8 mouse cellular contexts compared by ENCODE assay signal in the genomic region with DNA sequence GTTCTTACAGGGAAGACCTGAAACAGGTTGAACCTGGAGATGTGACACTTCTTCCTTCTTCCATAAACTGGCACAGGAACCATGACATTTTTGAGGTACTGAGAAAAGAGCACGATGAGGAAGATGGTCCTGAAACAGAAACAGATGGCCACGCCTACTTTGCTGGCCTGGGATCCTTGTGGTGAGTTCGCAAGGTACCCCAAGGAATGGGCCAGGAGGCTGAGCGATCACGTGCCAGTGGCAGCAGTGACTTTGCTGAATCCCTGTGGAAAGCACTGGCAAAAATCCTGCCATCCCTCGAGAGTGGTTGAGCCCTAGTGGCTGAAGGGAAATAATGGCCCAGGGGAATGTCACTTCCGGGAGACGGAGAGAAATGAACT. TPM values are rescaled to one million over a fixed set of nuclear protein-coding genes. Genes with fewer than 3 reads are reported as not detected.
DNase-seq lines count a peak whose midpoint lies in the region; ATAC-seq and TF ChIP-seq lines count a peak whose summit lies in the region.
"Had no signal": no experiment of that assay in that cellular context is flagged by ENCODE, and none has a peak within 500 bp of the region (broad histone marks: within the 10 kb centered on the region; RNA-seq: fewer than 3 reads in every experiment).

No protein-coding gene starts in this region.

- TF ChIP-seq EP300 in CH12.LX (IDR thresholded peaks at IDR 0.05; ENCODE audit: low read length) = no peak
- no peak for TF ChIP-seq EP300 in liver, postnatal 0 days (IDR thresholded peaks at IDR 0.05; ENCODE audit: low read depth)

- H3K27me3 ChIP-seq in CH12.LX (replicated peaks) (no peaks in the 10 kb centered on the region), E14TG2a.4 (ENCODE audit: insufficient read depth, low read length) (peaks cover 32% of the 10 kb centered on the region)
- H3K27me3 ChIP-seq in liver, postnatal 0 days (ENCODE audit: insufficient read depth, low read length) = no peaks in the 10 kb centered on the region

- TF ChIP-seq POLR2A in CH12.LX (IDR thresholded peaks at IDR 0.05; ENCODE audit: low read depth, low read length) = no peak

- dilution Hi-C loops in CH12.LX (cut with MboI; ENCODE audit: extremely low pct_ligation_motif_present, extremely low pct_unique_long_range_greater_than_20kb, low sequenced_read_pairs) = no loop called here

- H3K4me2 ChIP-seq in CH12.LX (ENCODE audit: insufficient read depth, low read depth, poor library complexity, severe bottlenecking) = peak overlapping the region; percentile 53
- H3K4me2 ChIP-seq in liver, postnatal 0 days (ENCODE audit: low read depth, low read length) = peak overlapping the region; percentile 54; the same call in 1 of the 2 replicates

- peak overlapping the region; percentile 30 to 47 (median 43) for H3K4me3 ChIP-seq in CH12.LX (replicated peaks in 1 of 3; ENCODE audit: low read depth in 2 of 3, low read length in 2 of 3, poor library complexity in 1 of 3)
- H3K4me3 ChIP-seq in E14TG2a.4 (replicated peaks; ENCODE audit: low read length) = peak overlapping the region; percentile 39; the same call in 1 of the 2 replicates
- no peak overlapping the region for H3K4me3 ChIP-seq in liver, postnatal 0 days (ENCODE audit: low read depth, low read length)

- no peak for TF ChIP-seq CTCF in CH12.LX (conservative IDR thresholded peaks at IDR 0.05 in 1 of 2, IDR thresholded peaks at IDR 0.05 in 1 of 2; ENCODE audit: low read depth in 2 of 2, low read length in 2 of 2)
- TF ChIP-seq CTCF in E14TG2a.4 (conservative IDR thresholded peaks at IDR 0.05; ENCODE audit: low read length) = no peak
- no peak for TF ChIP-seq CTCF in liver, postnatal 0 days (IDR thresholded peaks at IDR 0.05; ENCODE audit: low read depth)

- peak; percentile 57 for ATAC-seq in granulocyte monocyte progenitor cell, adult 5-6 weeks (replicated peaks; ENCODE audit: poor library complexity, severe bottlenecking)
- no peak for ATAC-seq in liver, postnatal 0 days

- DNase-seq in CH12.LX (ENCODE audit: extremely low read depth) = peak; percentile 34
- no peak for DNase-seq in liver, postnatal 0 days
- DNase-seq in urinary bladder, adult 2 months (ENCODE audit: low spot score) = no peak
- DNase-seq in adrenal gland, postnatal 4 days (ENCODE audit: low spot score in 2 of 2) = no peak
- no peak for DNase-seq in kidney, adult 11 months

- 38% methylated on average over 8 of the region's 8 CpGs for WGBS in liver, postnatal 0 days (ENCODE audit: insufficient replicate concordance)

- no peaks in the 10 kb centered on the region for H3K79me2 ChIP-seq in CH12.LX (replicated peaks; ENCODE audit: control insufficient read depth, extremely low read depth, insufficient read depth, poor library complexity, severe bottlenecking)

- H3K9ac ChIP-seq in CH12.LX (ENCODE audit: insufficient read depth, low read depth) = no peak overlapping the region
- no peak overlapping the region for H3K9ac ChIP-seq in liver, postnatal 0 days (replicated peaks)

- peak overlapping the region; percentile 0; the same call in 1 of the 2 replicates for H3K27ac ChIP-seq in CH12.LX (ENCODE audit: insufficient read depth, low read depth)
- no peak overlapping the region for H3K27ac ChIP-seq in liver, postnatal 0 days (ENCODE audit: low read depth)

- peaks cover 19 to 55% of the 10 kb centered on the region in 2 experiments for H3K4me1 ChIP-seq in CH12.LX (ENCODE audit: control insufficient read depth in 1 of 2, insufficient read depth in 2 of 2)
- peaks cover 18% of the 10 kb centered on the region for H3K4me1 ChIP-seq in E14TG2a.4 (replicated peaks; ENCODE audit: low read depth, low read length)
- peaks cover 5% of the 10 kb centered on the region; the same call in 1 of the 2 replicates for H3K4me1 ChIP-seq in liver, postnatal 0 days (ENCODE audit: insufficient read depth)

- H3K36me3 ChIP-seq in CH12.LX (replicated peaks in 1 of 2; ENCODE audit: control insufficient read depth in 1 of 2, insufficient read depth in 1 of 2, low read length in 1 of 2) = no peaks in the 10 kb centered on the region
- no peaks in the 10 kb centered on the region for H3K36me3 ChIP-seq in E14TG2a.4 (ENCODE audit: insufficient read depth, low read length)
- no peaks in the 10 kb centered on the region for H3K36me3 ChIP-seq in liver, postnatal 0 days (replicated peaks; ENCODE audit: insufficient read depth, low read length)

- TF ChIP-seq RAD21 in CH12.LX (IDR thresholded peaks at IDR 0.05; ENCODE audit: low read depth, low read length) = no peak

- in situ Hi-C loops in CH12.LX (cut with MboI; ENCODE audit: low pct_ligation_motif_present, low pct_unique_long_range_greater_than_20kb, low sequenced_read_pairs) = no loop called here

- H3K9me3 ChIP-seq in CH12.LX (replicated peaks; ENCODE audit: low read length) (no peaks in the 10 kb centered on the region), E14TG2a.4 (ENCODE audit: low read length) (no peaks in the 10 kb centered on the region)
- no peaks in the 10 kb centered on the region for H3K9me3 ChIP-seq in liver, postnatal 0 days (ENCODE audit: low read length)

TF ChIP-seq in CH12.LX, 34 proteins besides CTCF, POLR2A, EP300 and RAD21 (continues in another document):
- no peak for TF ChIP-seq NELFE (IDR thresholded peaks at IDR 0.05; ENCODE audit: low read depth, low read length)
- 0 out of 2 replicates have a peak, but pooled peaks have one; percentile 43 for TF ChIP-seq CHD1 (IDR thresholded peaks at IDR 0.05; ENCODE audit: low read depth, low read length)
- TF ChIP-seq BHLHE40 (IDR thresholded peaks at IDR 0.05; ENCODE audit: low read depth, low read length) = 0 out of 2 replicates have a peak, but pooled peaks have one; percentile 8
- no peak for TF ChIP-seq MEF2A (IDR thresholded peaks at IDR 0.05; ENCODE audit: borderline replicate concordance, low read depth, low read length)
- no peak for TF ChIP-seq GABPA (IDR thresholded peaks at IDR 0.05; ENCODE audit: insufficient replicate concordance, low read depth, low read length)
- no peak for TF ChIP-seq SMC3 (IDR thresholded peaks at IDR 0.05; ENCODE audit: low read depth, low read length)
- TF ChIP-seq USF1 (IDR thresholded peaks at IDR 0.05; ENCODE audit: low read depth, low read length) = no peak
- TF ChIP-seq ZNF384 (IDR thresholded peaks at IDR 0.05; ENCODE audit: low read depth, low read length) = no peak
- TF ChIP-seq NRF1 (IDR thresholded peaks at IDR 0.05; ENCODE audit: low read depth, low read length) = no peak
- TF ChIP-seq MXI1 (IDR thresholded peaks at IDR 0.05; ENCODE audit: low read depth, low read length) = no peak
- TF ChIP-seq HCFC1 (IDR thresholded peaks at IDR 0.05; ENCODE audit: low read depth, low read length) = no peak
- no peak for TF ChIP-seq TBP (conservative IDR thresholded peaks at IDR 0.05; ENCODE audit: low read depth, low read length)
- peak; percentile 38; the same call in 1 of the 2 replicates for TF ChIP-seq ELF1 (IDR thresholded peaks at IDR 0.05; ENCODE audit: low read depth, low read length)
- TF ChIP-seq CHD2 (IDR thresholded peaks at IDR 0.05; ENCODE audit: low read length) = no peak
- TF ChIP-seq JUND (conservative IDR thresholded peaks at IDR 0.05; ENCODE audit: low read depth, low read length) = no peak
- TF ChIP-seq SIN3A (IDR thresholded peaks at IDR 0.05; ENCODE audit: low read length) = peak; percentile 50; the same call in 1 of the 2 replicates
- TF ChIP-seq MYC (IDR thresholded peaks at IDR 0.05; ENCODE audit: low read depth, low read length) = no peak
- TF ChIP-seq E2F4 (IDR thresholded peaks at IDR 0.05; ENCODE audit: insufficient replicate concordance, low read depth, low read length) = no peak
- 0 out of 2 replicates have a peak, but pooled peaks have one; percentile 26 for TF ChIP-seq TCF12 (IDR thresholded peaks at IDR 0.05; ENCODE audit: low read depth, low read length)
- TF ChIP-seq MAZ (IDR thresholded peaks at IDR 0.05; ENCODE audit: low read depth, low read length) = no peak
- no peak for TF ChIP-seq ZKSCAN1 (IDR thresholded peaks at IDR 0.05; ENCODE audit: borderline replicate concordance, low read depth, low read length)
- no peak for TF ChIP-seq ZC3H11A (IDR thresholded peaks at IDR 0.05; ENCODE audit: low read depth, low read length)
- TF ChIP-seq IRF4 (IDR thresholded peaks at IDR 0.05; ENCODE audit: low read depth, low read length) = no peak
- no peak; the same call in 1 of the 2 replicates for TF ChIP-seq RCOR1 (conservative IDR thresholded peaks at IDR 0.05; ENCODE audit: low read depth, low read length)
- TF ChIP-seq ETS1 (conservative IDR thresholded peaks at IDR 0.05; ENCODE audit: low read depth, low read length) = peak; percentile 7; the same call in 1 of the 2 replicates
- no peak for TF ChIP-seq POLR2AphosphoS2 (IDR thresholded peaks at IDR 0.05; ENCODE audit: low read depth, low read length)

RNA-seq across cellular contexts. Expression of a gene that starts 32.4 kb away (rescaled TPM):
- total RNA-seq in CH12.LX (2012; rRNA removed) (0.13 and 0.30 TPM in 2 replicates), CH12.LX (2014; rRNA removed) (0.23 and 0.27 TPM in 2 replicates)
- polyA plus RNA-seq in CH12.LX (2012; ENCODE audit: insufficient read length, low read depth) = 0.21 and 0.59 TPM in 2 replicates
- total RNA-seq in granulocyte monocyte progenitor cell, adult 5-6 weeks (2014; fragmentation: Nextera tagmentation) = 2.1 TPM in 1 of 2 replicates, not detected in the other
- total RNA-seq in granulocyte monocyte progenitor cell, adult 5-6 weeks (2017) = 0.52 and 0.65 TPM in 2 replicates
- polyA plus RNA-seq in liver, postnatal 0 days (2015; fragmentation: Nextera tagmentation; extraction: Ambion mirVana) = 0.12 TPM in 1 of 2 replicates, not detected in the other
- 0.66 and 1.5 TPM in 2 replicates for polyA plus RNA-seq in urinary bladder, adult 2 months (2012; rRNA removed)
- total RNA-seq in adrenal gland, postnatal 4 days (2021) = under 1 TPM; 0.48 to 0.92 TPM

RNA-seq across cellular contexts. Expression of a gene that starts 35.9 kb away (rescaled TPM):
- total RNA-seq in CH12.LX (2012; rRNA removed) = 0.08 and 0.17 TPM in 2 replicates
- not detected in 2 replicates for total RNA-seq in CH12.LX (2014; rRNA removed)
- 0.55 and 0.77 TPM in 2 replicates for polyA plus RNA-seq in CH12.LX (2012; ENCODE audit: insufficient read length, low read depth)
- total RNA-seq in granulocyte monocyte progenitor cell, adult 5-6 weeks (2014; fragmentation: Nextera tagmentation) = not detected in 2 replicates
- total RNA-seq in granulocyte monocyte progenitor cell, adult 5-6 weeks (2017) = not detected in 2 replicates
- not detected in 2 replicates for polyA plus RNA-seq in liver, postnatal 0 days (2015; fragmentation: Nextera tagmentation; extraction: Ambion mirVana)
- not detected in 2 replicates for polyA plus RNA-seq in urinary bladder, adult 2 months (2012; rRNA removed)
- not detected for total RNA-seq in adrenal gland, postnatal 4 days (2021)
- polyA plus RNA-seq: kidney, adult 2 months had no signal

RNA-seq across cellular contexts. Expression of a gene that starts 45.2 kb away (rescaled TPM):
- 19.8 and 26.5 TPM in 2 replicates for total RNA-seq in CH12.LX (2012; rRNA removed)
- 10.6 and 11.3 TPM in 2 replicates for total RNA-seq in CH12.LX (2014; rRNA removed)
- polyA plus RNA-seq in CH12.LX (2012; ENCODE audit: insufficient read length, low read depth) = 19.2 and 23.8 TPM in 2 replicates
- total RNA-seq in granulocyte monocyte progenitor cell, adult 5-6 weeks (2014; fragmentation: Nextera tagmentation) = 11.8 and 12.6 TPM in 2 replicates
- 16.8 and 17.4 TPM in 2 replicates for total RNA-seq in granulocyte monocyte progenitor cell, adult 5-6 weeks (2017)
- polyA plus RNA-seq in liver, postnatal 0 days (2015; fragmentation: Nextera tagmentation; extraction: Ambion mirVana) = 5.5 and 5.7 TPM in 2 replicates
- 12.7 and 13.6 TPM in 2 replicates for polyA plus RNA-seq in urinary bladder, adult 2 months (2012; rRNA removed)
- total RNA-seq in adrenal gland, postnatal 4 days (2021) = 10 to 100 TPM; 23.9 to 24.7 TPM
